Mouse (Mus musculus) kidney, adult 2 months (tissue): Measurements from ENCODE around the gene Exosc2.

Experiments used
- CTCF ChIP-seq: fragments of 200-500 bp; conservative IDR thresholded peaks from 2 replicates; pipeline ENCODE4 v1.5.1; 2011; ENCODE audit warnings: low read depth, mild to moderate bottlenecking, control low read depth, low read length, moderate library complexity, mixed read lengths; ENCODE audit not compliant: insufficient read depth, insufficient read length
- POLR2A ChIP-seq: fragments of 200-500 bp; IDR thresholded peaks from one replicate; pipeline ENCODE4 v1.6.1; 2011; ENCODE audit warnings: low read depth, low read length, control low read depth

DNA sequence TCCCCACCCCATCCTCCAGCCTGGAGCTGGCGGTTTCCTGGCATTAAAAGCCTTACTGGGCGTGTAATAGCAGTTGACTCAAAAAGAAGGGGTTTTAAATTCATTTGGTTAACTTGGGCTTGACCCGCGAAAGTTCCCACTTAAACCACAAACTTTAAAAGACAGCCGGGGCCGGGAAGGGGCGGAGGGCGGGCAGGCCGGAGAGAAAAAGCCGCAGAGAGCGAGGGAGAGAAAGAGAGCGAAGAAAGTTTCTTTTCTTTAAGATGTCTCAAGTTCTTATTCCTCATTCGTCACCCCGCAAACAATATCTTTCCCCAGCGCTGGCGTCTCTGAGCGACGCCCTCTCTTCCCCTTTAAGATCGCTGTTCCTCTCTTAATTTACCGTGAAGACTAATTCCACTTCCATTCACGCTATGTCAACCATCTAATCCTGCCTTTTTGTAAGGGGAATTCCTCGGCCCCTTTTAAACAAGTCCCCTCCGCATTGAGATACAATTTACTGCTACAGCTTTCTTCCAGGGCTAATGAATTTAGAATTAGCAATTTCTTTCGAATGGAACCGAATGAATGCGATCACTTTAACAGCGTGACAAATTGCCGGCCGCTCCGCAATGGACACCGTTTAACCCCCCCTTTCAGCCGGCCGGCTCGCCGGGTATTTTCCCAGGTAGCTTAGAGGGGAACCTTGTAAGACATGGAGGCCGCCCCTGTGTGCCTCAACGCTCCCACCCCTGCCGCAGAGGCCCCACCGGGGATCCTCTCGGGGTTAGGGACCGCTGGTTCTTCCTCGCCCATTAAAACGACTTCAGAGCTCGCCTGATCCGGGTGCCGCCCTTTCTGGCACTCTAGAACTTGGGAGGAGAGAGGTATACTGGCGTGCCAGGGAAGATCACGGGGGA, 29.7 kb upstream of the Exosc2 start:
- no peak for TF ChIP-seq CTCF
- TF ChIP-seq POLR2A: no peak
